Comparison of ENCODE assay signal across 13 mouse cellular contexts in the genomic region with DNA sequence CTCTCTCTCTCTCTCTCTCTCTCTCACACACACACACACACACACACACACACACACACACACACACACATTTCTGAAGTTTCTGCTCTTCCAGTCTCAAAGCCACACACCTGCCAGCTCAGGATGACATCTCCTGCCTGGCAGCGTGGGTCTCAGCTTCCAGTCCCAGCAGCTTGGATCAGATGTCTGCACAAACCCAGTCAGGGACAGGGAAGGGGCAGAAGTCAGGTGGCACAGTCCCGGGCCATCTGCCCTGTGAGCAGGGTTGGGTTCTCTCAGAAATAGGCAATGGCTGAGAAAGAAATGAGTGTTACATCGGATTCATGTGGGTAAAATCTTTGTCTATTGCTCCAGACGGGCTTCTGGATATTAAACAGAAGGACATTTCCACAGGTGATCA. TPM values are rescaled to one million over a fixed set of nuclear protein-coding genes. Genes with fewer than 3 reads are reported as not detected.
"Had no signal": no experiment of that assay in that cellular context is flagged by ENCODE, and none has a peak within 500 bp of the region (broad histone marks: within the 10 kb centered on the region; RNA-seq: fewer than 3 reads in every experiment).

No protein-coding gene starts in this region.

- H3K27ac ChIP-seq: kidney, embryonic 15.5 days; limb, embryonic 13.5 days; liver, embryonic 14.5 days; neural tube, embryonic 12.5 days; stomach, postnatal 0 days had no signal

- DNase-seq: kidney, postnatal 25 days; layer of hippocampus, adult 9-11 months; layer of hippocampus, postnatal 36 days; lung, adult 18-20 months; midbrain, embryonic 14.5 days; thymus, postnatal 4 days had no signal

- H3K27me3 ChIP-seq: kidney, embryonic 15.5 days; limb, embryonic 13.5 days; neural tube, embryonic 12.5 days had no signal

- H3K4me1 ChIP-seq: kidney, embryonic 15.5 days; limb, embryonic 13.5 days; neural tube, embryonic 12.5 days had no signal

- H3K36me3 ChIP-seq: kidney, embryonic 15.5 days; limb, embryonic 13.5 days; neural tube, embryonic 12.5 days had no signal

- H3K4me3 ChIP-seq: kidney, embryonic 15.5 days; limb, embryonic 13.5 days; neural tube, embryonic 12.5 days had no signal

RNA-seq across cellular contexts. Expression of gene Calb2, which starts 27.2 kb away (rescaled TPM):
- polyA plus RNA-seq: liver, adult 2 months; liver, embryonic 14.5 days had no signal

RNA-seq across cellular contexts. Expression of gene Gm17720, which starts 38.2 kb away (rescaled TPM):
- polyA plus RNA-seq: kidney, embryonic 15.5 days; limb, embryonic 13.5 days; liver, adult 2 months; liver, embryonic 14.5 days; lung, embryonic 16.5 days; midbrain, embryonic 14.5 days; neural tube, embryonic 12.5 days; stomach, postnatal 0 days had no signal

RNA-seq across cellular contexts. Expression of gene Gm21964, which starts 39.8 kb away (rescaled TPM):
- polyA plus RNA-seq: kidney, embryonic 15.5 days; limb, embryonic 13.5 days; liver, adult 2 months; liver, embryonic 14.5 days; lung, embryonic 16.5 days; midbrain, embryonic 14.5 days; neural tube, embryonic 12.5 days; stomach, postnatal 0 days had no signal
